Mouse (Mus musculus): ENCODE data around the gene Sohlh1. TPM values are rescaled to one million over a fixed set of nuclear protein-coding genes. Genes with fewer than 3 reads are reported as not detected.

Sohlh1 gene
- total RNA-seq (2021): not detected
- long read RNA-seq, experiment 1: 0 reads
- long read RNA-seq, experiment 2: 0 reads

DNA sequence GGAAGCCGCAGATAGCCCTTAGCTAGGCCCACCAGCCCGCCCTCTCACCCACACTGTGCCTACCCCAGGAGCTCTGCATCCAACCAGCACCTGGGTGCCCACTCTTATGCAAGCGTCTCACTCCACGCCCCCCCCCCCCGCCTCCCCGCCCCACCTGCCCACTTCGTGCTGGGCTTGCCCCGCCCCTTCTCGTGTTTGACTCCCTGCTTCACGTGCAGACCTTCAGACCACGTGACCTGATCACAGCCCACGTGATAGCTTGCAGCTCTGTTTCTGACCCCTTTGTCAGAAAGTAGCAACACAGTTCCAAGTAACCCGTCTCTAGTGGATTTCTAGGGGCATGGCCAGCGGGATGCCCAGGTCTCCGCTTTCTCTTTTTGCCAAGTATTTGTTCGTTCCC lies at the start of gene Sohlh1:
TSS of gene Sohlh1 (minus strand) at position 23 of the 400 bp plus-strand sequence.
- DNase-seq (ENCODE audit: low spot score): no peak

DNA sequence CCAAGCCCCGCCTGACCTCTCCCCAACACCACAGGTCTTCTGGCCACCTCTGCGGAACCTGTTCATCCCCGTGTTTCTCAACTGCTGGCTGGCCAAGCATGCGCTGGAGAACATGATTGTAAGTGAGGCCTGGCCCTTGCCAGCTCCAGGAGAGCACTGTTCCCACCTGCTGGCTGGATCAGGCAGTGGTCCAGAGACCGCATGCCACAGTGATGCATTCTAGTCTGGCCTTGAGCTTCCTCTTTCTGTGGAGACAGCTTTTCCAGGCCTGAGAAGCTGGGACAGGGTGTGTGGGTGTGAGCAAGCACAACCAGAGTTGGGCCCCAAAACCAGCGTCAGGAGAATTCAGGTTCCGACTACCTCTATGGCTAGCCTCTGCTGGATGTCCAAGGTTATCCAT lies 45.4 kb upstream of the Sohlh1 start:
- no peak for DNase-seq (ENCODE audit: low spot score)

DNA sequence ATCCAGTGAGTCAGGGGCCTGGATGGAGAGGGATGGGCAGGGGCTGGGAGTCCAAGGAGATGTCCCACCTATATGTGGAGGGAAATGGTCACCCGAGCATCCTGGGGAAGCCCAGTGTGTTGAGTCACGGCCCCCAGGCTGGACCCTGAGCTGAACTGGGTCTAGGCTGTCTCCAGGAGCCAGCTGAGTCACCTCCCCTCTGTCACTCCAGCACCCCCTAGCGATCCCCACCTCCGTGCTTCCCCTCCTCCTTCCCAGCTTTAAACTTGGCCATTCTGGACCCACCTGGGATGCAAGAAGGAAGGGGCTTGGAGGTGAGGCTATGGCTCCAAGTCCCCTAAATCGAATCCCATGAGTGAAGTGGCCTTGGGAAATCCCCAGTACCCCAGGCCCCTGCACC lies 41.1 kb upstream of the Sohlh1 start:
- DNase-seq (ENCODE audit: low spot score): peak; percentile 13

DNA sequence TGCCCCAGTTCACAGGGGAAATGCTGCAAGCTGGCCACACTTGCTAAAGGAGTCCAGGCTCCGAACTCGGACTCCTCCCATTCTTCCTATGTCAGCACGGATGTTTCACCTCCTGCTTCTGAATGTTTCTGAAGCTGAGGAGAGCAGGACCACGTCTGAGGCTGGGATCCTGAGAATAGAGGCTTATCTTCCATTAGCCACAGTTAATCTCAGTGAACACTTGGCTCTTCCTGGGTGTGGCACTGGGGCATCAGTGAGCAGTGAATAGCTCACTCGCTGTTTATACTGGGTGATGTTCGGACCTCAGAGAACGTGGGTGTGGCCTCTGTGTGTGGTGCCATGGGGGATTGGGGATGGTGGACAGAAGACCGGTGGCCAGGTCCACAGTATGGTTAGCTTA lies 40.2 kb upstream of the Sohlh1 start:
- no peak for DNase-seq (ENCODE audit: low spot score)

- DNase-seq (ENCODE audit: low spot score): no peak
Measured at GRCm38 (mm10) chr2:25884756-25885155, 37.7 kb upstream of the Sohlh1 start.

DNA sequence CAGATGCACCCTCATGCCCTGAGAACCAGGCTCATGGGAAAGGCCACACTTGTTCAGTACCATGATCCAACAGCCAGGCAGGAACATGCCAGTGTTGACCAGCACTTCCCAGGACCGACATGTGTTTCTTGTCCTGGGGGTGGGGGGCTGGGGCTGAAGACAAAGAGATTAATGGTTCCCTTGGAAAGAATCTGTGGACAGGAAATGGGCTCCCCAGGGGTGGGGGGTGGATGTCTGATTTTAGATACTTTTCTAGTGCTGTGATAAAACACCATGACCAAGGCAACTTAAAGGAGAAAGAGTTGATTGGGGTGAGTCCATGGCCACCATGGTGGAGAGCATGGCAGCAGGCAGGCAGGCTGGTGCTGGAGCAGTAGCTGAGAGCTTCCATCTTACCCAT lies 35.2 kb upstream of the Sohlh1 start:
- no peak for DNase-seq (ENCODE audit: low spot score)

DNA sequence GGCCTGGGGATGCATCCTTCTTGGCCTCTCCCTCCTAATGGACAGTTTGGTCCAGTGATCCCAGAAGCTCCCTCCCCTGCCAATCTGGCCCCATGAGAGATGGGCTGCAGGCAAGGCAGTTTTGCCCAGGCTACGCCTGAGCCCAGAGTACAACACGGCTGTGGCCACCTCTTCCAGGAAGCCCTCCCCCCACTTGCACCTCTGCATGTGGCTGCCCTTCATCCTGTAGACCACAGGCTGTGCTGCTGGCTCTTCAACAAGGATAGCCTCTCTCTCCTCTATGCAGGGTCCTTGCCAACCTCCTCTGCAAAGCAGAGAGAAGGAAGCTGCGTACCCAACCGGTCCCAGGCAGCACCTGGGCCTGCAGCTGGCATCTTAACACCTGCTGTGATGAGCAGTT lies 32.0 kb upstream of the Sohlh1 start:
- no peak for DNase-seq (ENCODE audit: low spot score)

- no peak for DNase-seq (ENCODE audit: low spot score)
Measured at GRCm38 (mm10) chr2:25878516-25878915, 31.5 kb upstream of the Sohlh1 start.

DNA sequence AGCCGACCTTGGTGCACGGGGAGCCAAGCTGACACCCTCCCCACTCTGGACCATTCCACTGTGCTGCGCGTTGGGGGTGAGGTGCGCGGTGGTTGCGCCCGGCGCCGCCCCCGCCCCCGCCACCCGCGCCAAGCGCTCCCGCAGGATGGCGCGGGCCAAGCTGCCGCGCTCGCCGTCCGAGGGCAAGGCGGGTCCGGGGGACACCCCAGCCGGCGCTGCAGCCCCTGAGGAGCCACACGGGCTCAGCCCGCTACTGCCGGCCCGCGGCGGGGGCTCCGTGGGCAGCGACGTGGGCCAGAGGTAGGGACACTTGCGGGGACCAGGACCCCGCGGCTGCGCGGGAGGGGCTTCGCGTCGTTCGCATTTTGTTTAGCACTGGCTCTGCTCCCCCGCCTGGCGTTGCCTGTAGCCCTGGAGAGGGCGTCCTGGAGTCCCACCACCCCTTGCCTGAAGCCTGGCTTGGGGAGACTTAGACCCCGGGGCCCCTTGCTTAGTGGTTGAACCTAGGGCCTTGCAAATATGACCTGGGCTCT lies 30.8 kb upstream of the Sohlh1 start:
- DNase-seq (ENCODE audit: low spot score): no peak

- no peak for DNase-seq (ENCODE audit: low spot score)
Measured at GRCm38 (mm10) chr2:25877250-25877735, 30.2 kb upstream of the Sohlh1 start.

GRCm38 (mm10) chr2:25866656-25867055 lies 19.6 kb upstream of the Sohlh1 start:
- DNase-seq (ENCODE audit: low spot score): no peak

- no peak for DNase-seq (ENCODE audit: low spot score)
Measured at GRCm38 (mm10) chr2:25865412-25865811, 18.4 kb upstream of the Sohlh1 start.

GRCm38 (mm10) chr2:25864230-25864629 lies 17.2 kb upstream of the Sohlh1 start:
- no peak for DNase-seq (ENCODE audit: low spot score)

DNA sequence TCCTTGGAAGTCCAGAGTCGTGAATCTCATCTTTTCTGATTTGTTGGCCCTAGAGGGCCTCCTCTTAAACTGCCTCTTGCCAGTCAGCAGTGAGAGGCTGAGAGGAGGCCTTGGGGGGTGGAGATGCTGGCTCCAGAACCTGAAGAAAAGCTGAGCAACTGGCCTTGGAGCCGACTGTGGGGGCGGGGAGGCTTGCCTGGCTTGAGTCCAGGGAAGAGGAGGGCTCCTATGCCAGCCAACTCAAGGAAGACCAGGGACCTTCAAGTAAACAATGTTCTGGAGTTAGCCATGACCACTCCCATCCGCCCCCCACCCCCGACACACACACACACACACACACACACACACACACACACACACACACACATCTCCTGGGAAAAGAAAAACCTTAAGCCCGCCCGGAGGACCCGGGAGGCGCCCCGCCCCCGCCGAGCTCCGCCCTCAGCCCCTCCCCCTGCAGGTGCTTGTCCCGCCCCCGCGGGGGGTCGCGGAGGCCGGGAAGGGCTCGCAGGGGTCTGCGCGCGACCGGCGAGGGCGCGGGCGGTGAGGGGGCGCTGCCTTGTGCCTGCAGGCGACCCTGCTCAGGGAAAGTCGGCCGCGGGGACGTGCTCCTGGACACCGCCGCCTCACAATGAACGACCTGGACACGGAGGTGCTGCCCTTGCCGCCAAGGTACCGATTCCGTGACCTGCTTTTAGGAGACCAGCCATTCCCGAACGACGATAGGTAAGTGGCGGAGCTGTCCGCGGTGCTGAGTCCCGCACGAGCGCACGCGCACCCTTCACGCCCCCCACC lies 16.5 kb upstream of the Sohlh1 start, which contains the start of gene Kcnt1:
TSS of gene Kcnt1 (plus strand) at position 398 of the 795 bp plus-strand sequence.
- no peak for DNase-seq (ENCODE audit: low spot score)

DNA sequence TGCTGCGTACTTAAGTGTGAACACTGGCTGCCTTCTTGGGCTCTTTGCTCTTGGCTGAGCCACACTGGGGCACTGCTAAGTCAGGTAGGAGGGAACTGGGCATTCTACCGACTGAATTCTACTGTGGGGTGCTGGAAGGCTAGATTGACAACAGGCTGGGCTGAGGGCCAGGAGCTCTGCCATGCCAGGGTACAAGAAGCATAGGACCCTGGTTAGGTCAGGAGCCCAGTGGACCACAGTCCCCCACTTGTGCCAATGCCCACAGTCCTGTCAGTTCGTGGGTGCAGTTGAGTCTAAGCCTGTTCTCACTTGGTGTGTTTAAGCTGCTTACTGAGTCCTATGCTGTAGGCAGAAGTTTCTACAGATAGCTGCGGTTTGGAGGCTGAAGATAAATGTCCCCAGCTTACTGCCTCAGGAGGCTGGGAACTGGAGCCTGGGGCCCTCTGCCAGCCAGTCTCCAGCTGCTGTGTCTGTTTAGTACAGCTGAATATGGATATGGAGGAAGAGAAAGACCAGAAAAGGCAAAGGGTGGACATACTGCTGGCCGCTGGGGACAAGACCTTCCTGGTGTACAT lies 15.7 kb upstream of the Sohlh1 start:
- DNase-seq (ENCODE audit: low spot score): no peak

GRCm38 (mm10) chr2:25862038-25862437 lies 15.0 kb upstream of the Sohlh1 start:
- DNase-seq (ENCODE audit: low spot score): no peak

GRCm38 (mm10) chr2:25859891-25860290 lies 12.8 kb upstream of the Sohlh1 start:
- no peak for DNase-seq (ENCODE audit: low spot score)

DNA sequence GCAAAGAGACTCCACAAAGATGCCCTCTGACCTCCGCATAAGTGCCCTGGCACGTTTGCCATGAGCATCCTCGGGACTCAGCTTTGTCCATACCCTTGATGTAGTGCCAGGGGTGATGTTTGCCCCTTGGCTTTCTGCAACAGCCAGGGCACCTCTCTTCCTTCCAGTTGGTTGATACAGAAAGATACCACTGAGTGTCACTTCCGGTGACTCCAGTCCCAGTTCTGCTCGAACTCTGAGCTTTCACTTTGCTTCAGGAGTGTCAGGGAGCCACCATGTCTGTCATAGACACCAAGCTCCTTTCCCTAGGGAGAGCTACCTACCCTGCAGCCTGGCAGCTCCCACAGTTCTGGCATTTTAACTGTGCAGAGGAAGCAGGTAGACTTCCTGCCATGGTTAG lies 7.0 kb upstream of the Sohlh1 start:
- DNase-seq (ENCODE audit: low spot score): no peak

GRCm38 (mm10) chr2:25852626-25853025 lies 5.6 kb upstream of the Sohlh1 start:
- peak; percentile 47 for DNase-seq (ENCODE audit: low spot score)

DNA sequence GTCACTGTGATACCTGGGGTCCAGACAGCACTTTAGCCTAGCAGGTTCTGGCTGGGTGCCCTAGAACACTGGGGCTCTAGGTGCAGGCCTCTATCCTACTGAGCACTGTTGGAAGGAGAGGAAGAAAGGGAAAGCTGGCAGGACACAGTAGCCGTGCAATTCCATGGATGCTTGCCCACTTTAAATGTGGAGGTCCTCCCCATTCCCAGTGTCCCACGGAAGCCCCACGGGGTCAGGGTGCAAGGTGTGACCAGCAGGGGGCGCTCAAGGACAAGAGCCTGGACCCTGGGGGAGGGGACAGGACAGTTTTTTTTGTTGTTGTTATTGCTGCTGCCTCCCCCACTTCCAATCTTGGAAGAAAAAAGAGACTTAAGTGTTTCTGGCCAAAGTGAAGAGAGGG lies 3.3 kb upstream of the Sohlh1 start:
- DNase-seq (ENCODE audit: low spot score): peak; percentile 61

GRCm38 (mm10) chr2:25846516-25846915 lies 532 bp downstream of the Sohlh1 start:
- no peak for DNase-seq (ENCODE audit: low spot score)

GRCm38 (mm10) chr2:25844097-25844496 lies 3.0 kb downstream of the Sohlh1 start:
- no peak for DNase-seq (ENCODE audit: low spot score)

- no peak for DNase-seq (ENCODE audit: low spot score)
Measured at GRCm38 (mm10) chr2:25842758-25843157, 4.3 kb downstream of the Sohlh1 start.
